Mouse (Mus musculus): ENCODE measurements around the gene Tbkbp1. TPM values are rescaled to one million over a fixed set of nuclear protein-coding genes. Genes with fewer than 3 reads are reported as not detected.

Gene Tbkbp1
- polyA plus RNA-seq, 2 experiments from 2014 or later: 0.09 TPM; not detected in 1

DNA sequence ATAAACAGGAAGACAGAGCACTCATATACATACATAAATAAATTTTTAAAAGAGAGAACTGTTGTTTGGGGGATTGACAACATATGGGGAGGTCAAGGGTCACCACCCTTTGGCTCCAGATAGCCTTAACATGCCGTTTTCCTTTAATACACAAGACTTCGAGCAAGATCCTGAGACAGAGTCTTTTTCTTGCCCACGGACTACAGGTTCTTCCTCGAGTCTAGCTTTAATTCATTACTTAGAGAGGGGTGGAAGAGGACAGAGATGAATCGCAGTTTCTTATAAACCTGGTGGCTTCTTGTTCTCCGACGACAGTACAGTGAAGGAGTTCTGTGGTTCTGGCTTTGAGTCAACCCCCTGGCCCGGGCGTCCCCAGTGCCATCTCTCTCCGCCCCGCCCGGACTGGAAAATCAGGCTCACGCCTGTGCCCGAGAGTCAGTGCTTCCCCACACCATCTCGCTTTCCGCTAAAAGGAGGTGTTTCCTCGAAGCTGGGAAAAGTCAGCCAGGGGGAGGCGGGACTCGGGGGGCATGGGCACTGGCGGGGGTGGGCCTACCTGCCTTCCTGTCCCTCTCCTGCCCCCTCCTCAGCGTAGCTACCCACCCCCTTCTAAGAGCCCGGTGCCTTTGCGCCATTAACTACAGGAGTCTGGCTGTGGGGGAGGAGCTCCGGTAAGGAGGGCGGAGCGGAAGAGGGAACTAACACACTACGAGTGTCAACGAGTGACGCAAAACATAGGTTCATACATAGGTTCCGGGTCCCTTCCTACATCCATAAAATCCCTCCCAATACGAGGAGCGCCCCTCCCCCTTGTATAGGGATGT lies 24.4 kb downstream of the Tbkbp1 start:
- ATAC-seq: peak; percentile 92

DNA sequence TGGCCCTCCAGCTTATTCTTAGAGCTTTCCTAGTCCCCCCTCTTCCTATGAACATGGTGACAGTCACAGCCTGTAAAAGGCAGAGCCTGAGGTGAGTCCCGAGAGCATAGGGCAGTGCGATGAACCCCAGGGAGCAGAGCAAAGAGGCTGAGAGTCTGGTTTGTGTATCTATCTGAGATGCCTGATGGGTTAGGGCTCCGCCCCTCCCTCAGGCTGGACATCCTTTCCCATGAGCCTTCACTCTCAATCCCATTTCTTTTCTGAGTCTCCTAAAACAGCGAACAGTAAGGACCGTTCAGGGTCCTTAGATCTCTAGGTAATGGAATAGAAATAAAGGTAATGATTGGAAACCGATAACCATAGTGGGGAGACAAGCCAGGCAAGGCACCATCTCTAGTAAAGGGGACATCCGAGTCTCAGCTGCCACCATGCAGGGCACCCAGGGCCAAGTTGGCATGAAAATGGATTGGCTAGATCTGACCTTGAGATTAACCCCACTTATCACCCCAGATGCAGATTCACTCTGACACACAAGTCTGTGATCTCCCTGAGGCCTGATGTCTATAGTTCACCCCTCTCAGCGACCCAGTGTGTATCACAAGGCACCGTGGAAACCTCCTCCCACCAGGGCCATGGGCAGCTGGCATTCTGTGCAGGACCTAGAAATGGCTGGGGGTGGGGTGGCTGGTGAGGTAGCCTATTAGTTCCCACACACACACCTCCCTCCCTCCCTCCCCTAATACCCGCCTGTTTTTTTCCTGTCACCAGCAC lies 26.8 kb downstream of the Tbkbp1 start:
- no peak for ATAC-seq

DNA sequence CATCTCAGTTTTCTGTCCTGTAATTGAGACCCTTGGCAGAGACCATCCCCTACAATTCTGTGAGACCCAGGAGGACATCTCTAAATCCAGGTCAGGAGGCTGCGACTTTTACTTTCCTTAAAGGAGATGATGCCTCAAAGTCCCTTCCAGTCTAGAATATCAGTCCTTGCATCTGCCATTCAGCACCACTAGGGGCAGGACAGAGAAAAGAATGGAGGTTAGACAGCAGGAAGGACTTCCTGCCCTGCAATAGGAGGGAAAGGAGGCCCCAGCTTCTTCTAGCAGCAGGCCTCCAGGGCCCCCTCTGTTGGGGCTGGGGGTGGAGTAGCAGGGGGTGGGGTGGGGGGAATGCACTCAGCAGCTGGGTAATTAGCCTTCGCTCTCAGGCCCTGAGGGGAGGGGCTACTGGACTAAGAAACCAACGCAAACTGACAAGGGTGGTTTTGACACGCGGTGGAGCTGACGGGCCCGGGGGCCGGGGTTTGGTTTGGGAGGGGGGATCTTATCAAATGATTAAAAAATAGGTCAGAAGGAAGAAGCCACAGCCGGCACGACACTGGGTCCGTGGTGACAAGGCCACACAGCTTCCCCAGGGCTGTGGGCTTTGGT lies 27.9 kb downstream of the Tbkbp1 start:
- no peak for ATAC-seq

DNA sequence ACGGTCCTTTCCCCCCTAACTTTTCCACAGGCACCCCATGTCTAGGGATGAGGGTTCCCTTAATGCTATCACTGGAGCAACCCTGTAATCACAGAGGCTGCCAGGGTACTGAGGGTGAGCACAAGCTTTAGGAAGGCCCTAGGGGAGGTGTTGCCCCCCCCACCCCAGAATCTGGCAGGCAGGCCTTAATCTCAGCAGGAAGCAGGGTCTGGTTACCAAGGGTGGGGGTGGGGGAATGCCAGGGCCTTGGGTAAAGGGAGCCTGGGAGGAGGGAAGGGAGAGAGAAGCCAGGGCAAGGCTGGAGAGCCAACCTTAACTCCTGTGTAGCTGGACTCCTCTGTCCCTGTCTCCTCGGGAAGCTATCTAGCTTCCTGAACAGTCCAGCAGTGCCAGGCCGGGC lies 30.7 kb downstream of the Tbkbp1 start:
- no peak for ATAC-seq

DNA sequence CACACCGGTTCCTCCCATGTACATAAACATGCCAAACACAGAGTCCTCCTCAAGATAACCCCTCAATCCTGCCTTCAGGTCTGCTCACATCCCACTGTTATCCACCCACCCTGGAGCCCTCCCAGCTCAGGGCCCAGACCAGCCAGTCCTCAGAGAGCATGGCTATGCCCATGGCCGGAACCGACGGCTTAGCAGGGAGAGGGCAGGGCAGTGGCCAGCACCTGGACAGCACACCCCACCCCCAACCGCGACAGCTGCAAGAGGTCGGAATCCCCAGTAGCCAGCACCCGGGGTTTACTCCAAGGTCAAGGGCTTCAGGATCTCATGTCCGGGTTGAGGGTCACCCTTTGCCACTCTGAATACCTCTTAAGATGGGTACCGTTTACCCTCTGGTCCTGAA lies 31.1 kb downstream of the Tbkbp1 start:
- ATAC-seq: no peak

DNA sequence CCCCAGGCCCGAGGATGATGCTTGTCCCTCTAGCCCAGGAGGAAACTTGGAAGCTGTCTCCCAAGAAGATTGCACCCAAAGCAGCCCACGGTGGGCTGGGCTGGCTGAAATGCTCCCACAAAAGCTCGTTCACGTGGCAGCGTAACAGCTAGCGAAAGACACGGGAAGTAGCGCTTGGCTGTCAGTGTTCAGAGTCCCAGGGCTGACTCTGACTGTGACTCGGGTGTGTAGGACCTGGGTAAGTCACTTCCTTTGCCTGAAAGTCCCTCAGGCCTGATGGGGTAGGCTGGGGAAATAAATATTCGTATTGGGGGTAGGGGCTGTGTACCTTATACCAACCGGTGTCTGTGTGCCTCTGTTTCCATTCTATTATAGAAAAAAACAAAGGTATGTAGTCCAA lies 35.5 kb downstream of the Tbkbp1 start:
- ATAC-seq: peak; percentile 69

DNA sequence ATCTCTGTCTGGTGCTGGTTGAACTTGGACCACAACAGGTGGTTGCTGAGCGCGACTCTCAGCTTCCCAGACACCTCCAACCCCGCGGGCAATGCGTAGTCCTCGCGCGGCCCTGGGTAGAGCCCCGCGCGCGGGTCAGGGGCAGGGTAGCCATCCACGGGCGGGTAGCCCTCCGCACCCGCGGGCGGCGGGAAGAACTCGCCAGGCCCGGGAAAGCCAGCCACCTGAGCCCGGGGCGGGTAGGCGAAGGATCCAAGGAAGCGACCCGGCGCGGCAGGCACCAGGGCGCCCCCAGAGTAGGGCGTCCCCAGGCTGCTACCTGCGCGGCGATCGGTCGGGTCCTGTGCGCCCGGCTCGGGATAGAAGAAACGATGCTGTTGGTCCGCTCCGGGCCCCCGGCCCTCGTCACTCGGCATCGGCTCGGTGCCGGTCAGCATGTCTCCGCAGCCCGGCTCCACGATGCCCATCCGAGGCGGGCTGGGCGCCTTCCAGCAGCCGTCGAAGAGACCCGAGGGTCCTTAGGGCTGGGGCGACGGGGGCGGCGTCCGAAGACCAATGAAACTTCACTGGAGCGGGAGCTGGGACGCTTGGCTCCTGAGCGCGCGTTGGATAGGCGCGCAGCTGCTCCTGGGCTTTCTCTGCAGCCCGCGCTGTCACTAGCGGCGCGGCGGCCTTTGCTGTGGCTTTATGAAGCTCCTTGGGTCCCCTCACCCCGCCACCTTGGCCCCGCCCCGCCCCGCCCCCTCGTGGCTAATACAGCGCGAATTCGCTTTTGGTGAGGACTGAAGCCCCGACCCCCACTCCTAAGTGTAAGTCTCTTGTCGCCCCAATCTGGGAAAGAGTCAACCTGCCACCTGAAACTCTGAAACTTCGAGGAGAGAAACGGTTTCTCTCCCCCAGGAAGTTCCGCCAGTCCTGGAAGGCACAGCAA lies 36.4 kb downstream of the Tbkbp1 start, which contains the start of gene Tbx21:
Gene Tbx21 (minus strand): TSS at position 661 of the 931 bp plus-strand sequence.
- peak; percentile 50 for ATAC-seq

DNA sequence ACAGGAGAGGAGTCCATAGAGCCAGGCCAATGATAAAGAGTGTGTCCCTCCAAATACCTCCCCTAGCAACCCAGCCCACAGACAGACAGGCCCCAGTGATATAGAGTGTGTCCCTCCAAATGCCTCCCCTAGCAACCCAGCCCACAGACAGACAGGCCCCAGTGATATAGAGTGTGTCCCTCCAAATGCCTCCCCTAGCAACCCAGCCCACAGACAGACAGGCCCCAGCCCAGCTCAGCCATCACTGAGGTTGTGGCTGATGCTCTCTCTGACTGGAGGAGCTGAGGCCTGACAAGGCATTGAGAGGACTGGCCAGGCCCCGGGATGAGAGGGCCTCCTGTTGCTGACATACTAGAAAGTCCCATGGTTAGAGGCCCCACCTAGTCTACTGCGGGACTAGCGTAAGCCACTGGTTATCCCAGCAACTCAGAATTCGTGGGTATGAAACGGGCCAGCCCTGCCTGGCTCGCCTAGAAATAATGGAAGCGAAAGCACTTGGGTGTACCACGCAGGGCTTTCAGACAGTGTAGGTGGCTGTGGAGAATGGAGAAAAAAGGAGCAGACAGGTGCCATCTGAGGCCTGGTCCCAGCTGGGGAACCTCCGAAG lies 38.7 kb downstream of the Tbkbp1 start:
- peak; percentile 17 for ATAC-seq

DNA sequence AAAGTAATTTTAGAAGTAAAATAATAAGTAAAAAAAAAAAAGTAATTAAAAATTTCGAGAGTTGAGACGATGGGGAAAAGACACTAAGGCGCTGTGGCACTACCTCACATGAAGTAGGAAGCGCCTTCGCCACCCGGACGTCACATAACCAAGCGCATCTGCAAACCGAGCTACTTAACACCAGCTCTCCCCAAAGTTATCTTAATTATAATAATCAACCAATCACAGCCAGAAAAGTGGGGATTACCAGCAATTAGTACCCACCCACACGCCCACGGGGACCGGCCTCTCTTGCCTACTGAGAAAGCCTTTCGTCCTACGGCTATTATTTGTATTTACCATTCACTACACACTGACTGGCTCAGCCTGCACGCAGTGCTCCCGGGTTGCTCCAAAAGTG lies 42.3 kb downstream of the Tbkbp1 start:
- peak; percentile 55 for ATAC-seq

DNA sequence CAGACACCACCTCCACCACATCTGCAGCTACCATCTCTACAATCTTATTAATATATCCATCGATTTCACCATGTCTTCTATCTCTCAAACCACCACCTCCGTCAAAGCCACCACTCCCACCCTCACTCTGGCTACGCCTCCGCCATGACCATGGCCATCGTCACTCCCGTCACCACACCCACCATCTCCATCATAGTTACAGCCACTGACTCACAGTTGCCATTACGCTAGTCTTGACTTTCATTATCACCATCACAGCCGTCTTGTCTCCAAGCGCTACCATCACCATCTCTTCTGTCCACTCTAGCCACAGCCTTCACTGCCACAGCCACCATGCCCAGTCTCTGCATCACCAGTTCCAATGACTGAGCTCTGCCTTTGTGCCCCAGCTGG lies 47.2 kb downstream of the Tbkbp1 start:
- peak; percentile 37 for ATAC-seq

DNA sequence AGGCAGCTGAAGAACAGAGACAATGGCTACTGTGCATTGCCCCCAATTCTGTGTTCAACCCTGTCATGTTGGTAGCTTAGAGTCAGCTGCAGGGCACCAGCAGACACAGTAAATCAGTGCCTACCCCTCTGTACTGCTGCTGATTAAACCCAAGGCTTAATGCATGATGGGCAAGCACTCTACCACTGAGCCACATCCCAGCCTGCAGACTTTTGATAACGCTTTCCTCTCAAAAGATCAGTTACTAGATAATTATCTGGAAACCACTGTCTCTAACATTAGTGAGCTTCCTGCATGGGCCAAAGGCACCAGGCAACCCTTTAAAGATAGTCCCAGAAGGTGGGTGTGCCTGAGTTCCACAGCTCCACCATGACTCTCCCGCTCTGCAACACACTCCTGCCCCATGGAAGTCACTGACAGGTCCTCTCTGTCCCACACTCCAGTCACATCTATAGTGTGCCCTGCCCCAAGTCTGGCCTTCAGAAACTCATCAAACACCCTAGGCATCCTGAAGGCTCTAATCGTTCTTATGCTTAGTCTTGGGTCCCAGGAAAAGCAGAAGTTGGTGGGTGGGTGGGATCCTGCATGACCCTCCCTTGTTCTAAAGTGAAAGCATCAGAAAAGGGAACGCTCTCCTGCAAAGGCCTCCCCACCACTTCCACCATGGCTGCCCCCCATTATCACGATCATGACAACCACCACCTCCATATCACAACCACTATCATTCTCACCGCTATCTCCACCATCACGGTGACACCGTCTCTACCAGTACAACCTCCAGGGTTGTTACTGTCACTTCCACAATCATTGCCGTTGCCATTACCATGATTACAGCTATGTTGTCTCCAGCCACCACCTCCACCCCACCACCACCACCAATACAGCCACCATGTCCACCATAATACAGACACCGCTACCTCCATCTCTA lies 47.9 kb downstream of the Tbkbp1 start:
- no peak for ATAC-seq

DNA sequence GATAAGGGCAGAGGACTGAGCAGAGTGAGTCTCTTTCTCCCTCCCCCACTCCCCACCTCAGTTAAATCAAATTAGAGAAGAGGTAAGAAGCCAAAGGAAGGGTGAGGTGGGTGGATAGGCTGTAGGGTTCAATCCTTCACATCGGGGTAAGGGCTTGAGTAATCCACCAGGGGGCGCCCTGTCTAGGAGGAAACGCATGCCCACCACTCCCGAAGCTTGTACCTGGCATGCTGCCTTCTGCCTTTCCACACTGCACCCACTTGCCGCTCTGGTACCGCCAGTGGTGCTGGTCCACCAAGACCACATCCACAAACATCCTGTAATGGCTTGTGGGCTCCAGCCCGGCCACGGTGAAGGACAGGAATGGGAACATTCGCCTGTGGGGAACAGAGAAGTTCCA lies 49.6 kb downstream of the Tbkbp1 start:
- ATAC-seq: peak; percentile 75

DNA sequence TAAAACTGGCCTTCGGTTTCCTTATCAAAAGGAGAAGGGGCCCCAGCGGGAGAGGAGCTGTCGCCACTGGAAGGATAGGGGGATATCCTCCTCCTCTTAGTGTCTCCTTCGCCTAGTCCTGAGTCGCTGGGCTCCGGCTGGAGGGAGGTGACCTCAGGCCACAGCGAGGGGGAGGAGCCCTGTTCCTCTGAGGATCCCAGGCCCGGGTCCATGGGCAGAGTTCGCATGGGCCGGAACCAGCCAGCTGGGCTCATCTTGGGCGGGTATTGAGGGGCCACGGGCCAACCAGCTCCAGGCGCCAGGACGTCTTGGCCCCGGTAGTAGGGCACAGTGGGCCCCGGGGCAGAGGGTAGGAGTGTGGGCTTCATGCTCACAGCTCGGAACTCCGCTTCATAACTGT lies 52.5 kb downstream of the Tbkbp1 start:
- ATAC-seq: no peak

DNA sequence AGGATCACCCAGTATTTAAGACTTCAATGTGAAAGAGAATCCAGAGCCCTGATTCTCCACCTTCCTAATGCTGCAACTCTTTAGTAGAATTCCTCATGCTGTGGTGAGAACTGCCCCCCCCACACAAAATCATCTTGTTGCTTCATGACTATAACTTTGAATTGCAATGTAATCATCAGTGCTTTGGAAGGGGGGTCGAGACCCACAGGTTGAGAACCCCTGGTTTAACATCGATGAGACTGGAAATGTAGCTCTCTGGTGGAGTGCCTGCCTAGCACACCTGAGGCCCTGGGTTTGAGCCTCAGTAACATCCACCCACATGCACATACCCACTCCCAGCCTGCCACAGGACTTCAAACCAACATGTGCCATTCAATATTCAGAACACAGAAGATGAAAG lies 56.7 kb downstream of the Tbkbp1 start:
- no peak for ATAC-seq

DNA sequence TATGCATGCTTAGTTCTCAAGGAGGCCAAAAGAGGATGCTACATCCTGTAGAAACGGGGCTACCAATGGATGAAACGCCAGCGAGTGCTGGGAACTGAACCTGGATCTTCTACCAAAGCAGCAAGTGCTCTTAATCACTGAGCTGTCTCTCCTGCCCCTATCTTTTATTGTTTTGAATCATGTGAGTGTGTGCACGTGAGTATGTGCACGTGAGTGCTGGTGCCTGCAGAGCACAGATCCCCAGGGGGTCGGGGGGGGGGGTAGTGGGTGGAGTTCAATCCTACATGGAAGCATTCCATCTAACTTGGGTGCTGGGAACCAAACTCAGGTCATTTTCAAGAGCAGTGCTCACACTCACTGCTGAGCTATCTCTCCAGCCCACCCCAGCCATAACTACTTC lies 64.9 kb downstream of the Tbkbp1 start:
- no peak for ATAC-seq

Other genes with a start within 250 kb of the Tbkbp1 start
- gene Cdk5rap3, start 235.0 kb downstream of the Tbkbp1 start, polyA plus RNA-seq (2017; shearing (Covaris generic)): 100 to 1,000 TPM in 1 of 2 experiments, 10 to 100 TPM in 1; 82.3 to 119 TPM
- 1 to 10 TPM in 1 of 2 experiments, under 1 TPM in 1; 0.48 to 1.5 TPM for gene Prr15l, start 223.4 kb downstream of the Tbkbp1 start, polyA plus RNA-seq (2017; shearing (Covaris generic))
- gene Pnpo, start 207.5 kb downstream of the Tbkbp1 start, polyA plus RNA-seq (2017; shearing (Covaris generic)): 10 to 100 TPM; 28.5 to 48.5 TPM
- gene Sp2, start 168.5 kb downstream of the Tbkbp1 start, polyA plus RNA-seq (2017; shearing (Covaris generic)): 10 to 100 TPM; 19.5 to 22.9 TPM
- 1 to 10 TPM; 1.7 to 3.0 TPM for gene Sp6, start 138.1 kb downstream of the Tbkbp1 start, polyA plus RNA-seq (2017; shearing (Covaris generic))
- 10 to 100 TPM in 1 of 2 experiments, 1 to 10 TPM in 1; 7.3 to 14.8 TPM for gene Scrn2, start 121.6 kb downstream of the Tbkbp1 start, polyA plus RNA-seq (2017; shearing (Covaris generic))
- not detected for gene Lrrc46, start 110.1 kb downstream of the Tbkbp1 start, polyA plus RNA-seq (2017; shearing (Covaris generic))
- 10 to 100 TPM; 60.9 to 82.9 TPM for gene Mrpl10, start 109.9 kb downstream of the Tbkbp1 start, polyA plus RNA-seq (2017; shearing (Covaris generic))
- 10 to 100 TPM; 24.9 to 46.4 TPM for gene Osbpl7, start 100.9 kb downstream of the Tbkbp1 start, polyA plus RNA-seq (2017; shearing (Covaris generic))
- 1 to 10 TPM; 2.2 TPM for gene Tbx21, start 36.2 kb downstream of the Tbkbp1 start, polyA plus RNA-seq (2017; shearing (Covaris generic))
- gene Kpnb1, start 36.4 kb upstream of the Tbkbp1 start, polyA plus RNA-seq (2017; shearing (Covaris generic)): 10 to 100 TPM; 23.5 to 33.4 TPM
- gene Npepps, start 129.1 kb upstream of the Tbkbp1 start, polyA plus RNA-seq (2017; shearing (Covaris generic)): 10 to 100 TPM; 34.4 to 41.1 TPM
- gene Mrpl45, start 164.2 kb upstream of the Tbkbp1 start, polyA plus RNA-seq (2017; shearing (Covaris generic)): 10 to 100 TPM; 38.8 to 42.3 TPM
- gene Gpr179, start 200.6 kb upstream of the Tbkbp1 start, polyA plus RNA-seq (2017; shearing (Covaris generic)): under 1 TPM; 0.16 to 0.30 TPM
- 1 to 10 TPM; 7.6 to 8.4 TPM for gene Socs7, start 211.1 kb upstream of the Tbkbp1 start, polyA plus RNA-seq (2017; shearing (Covaris generic))

All from CD4-positive, CD25-positive, alpha-beta regulatory T cell, adult 4 months (primary cell).